Mouse (Mus musculus) lung, adult 2 months (tissue): ENCODE results near the gene Myo7a.

Experiments used
- CTCF ChIP-seq: fragments of 200-500 bp; IDR thresholded peaks from 2 replicates; pipeline ENCODE4 v1.5.1; 2011; ENCODE audit warnings: mild to moderate bottlenecking, low read length, control low read depth; ENCODE audit not compliant: insufficient read depth
- POLR2A ChIP-seq: fragments of 200-500 bp; IDR thresholded peaks from 2 replicates; pipeline ENCODE4 v1.6.1; 2011; ENCODE audit warnings: low read depth, mild to moderate bottlenecking, control low read depth, low read length, borderline replicate concordance; ENCODE audit errors: extremely low read depth

- TF ChIP-seq POLR2A (no peak), CTCF (no peak)
These were observed 19.9 kb upstream of the Myo7a start for GRCm38 (mm10) chr7:98139216-98139615.
